Mouse (Mus musculus): Measurements from ENCODE around the gene Dld.

DNA sequence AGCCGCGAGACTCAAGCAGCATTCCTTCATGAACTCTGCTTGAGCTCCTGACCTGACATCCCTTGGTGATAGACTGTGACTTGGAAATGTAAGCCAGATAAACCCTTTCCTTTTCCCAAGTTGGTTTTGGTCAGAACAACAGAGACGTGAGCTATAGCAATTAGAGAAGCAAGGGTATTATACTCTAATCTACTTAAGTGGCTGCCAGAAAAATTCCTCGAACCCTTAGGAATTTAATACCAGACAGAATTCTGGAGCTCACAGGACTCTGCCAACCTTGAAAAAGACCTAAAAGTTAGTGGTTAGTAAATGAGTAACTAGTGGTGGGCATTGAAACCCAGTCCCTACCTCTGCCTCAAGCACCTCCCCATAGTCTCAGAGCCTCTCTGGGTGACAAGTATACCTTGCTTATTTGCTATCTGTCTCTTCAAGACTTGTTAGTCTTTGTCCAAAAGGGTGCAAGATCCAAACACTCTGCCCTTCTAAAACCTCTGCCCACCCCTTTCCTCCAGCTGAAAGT, 67.6 kb downstream of the Dld start:
- no peak for TF ChIP-seq NRF1 (IDR thresholded peaks at IDR 0.05; ENCODE audit: insufficient read depth, low read depth, low read length, poor library complexity, severe bottlenecking)
- no peak for TF ChIP-seq USF2 (IDR thresholded peaks at IDR 0.05; ENCODE audit: borderline replicate concordance in 1 of 2, insufficient read depth in 1 of 2, low read depth in 1 of 2, low read length in 2 of 2)
- TF ChIP-seq HCFC1 (IDR thresholded peaks at IDR 0.05; ENCODE audit: low read depth, low read length): no peak
- no peak for TF ChIP-seq POLR2A (IDR thresholded peaks at IDR 0.05; ENCODE audit: control insufficient read depth in 1 of 2, insufficient read depth in 1 of 2, low read depth in 1 of 2, low read length in 2 of 2, poor library complexity in 1 of 2)
- TF ChIP-seq EP300 (IDR thresholded peaks at IDR 0.05; ENCODE audit: low read depth in 1 of 2, low read length in 2 of 2): no peak
- no peak for TF ChIP-seq CTCF (IDR thresholded peaks at IDR 0.05 in 2 of 3, conservative IDR thresholded peaks at IDR 0.05 in 1 of 3; ENCODE audit: control insufficient read depth in 1 of 3, insufficient read depth in 1 of 3, low read depth in 2 of 3, low read length in 3 of 3, poor library complexity in 1 of 3, severe bottlenecking in 1 of 3)
- no peak for TF ChIP-seq ZMIZ1 (IDR thresholded peaks at IDR 0.05; ENCODE audit: low read depth, low read length)
- no peak for TF ChIP-seq E2F4 (IDR thresholded peaks at IDR 0.05; ENCODE audit: borderline replicate concordance, low read depth, low read length)
- no peak for TF ChIP-seq RCOR1 (IDR thresholded peaks at IDR 0.05; ENCODE audit: low read depth, low read length)
- no peak for TF ChIP-seq CHD2 (IDR thresholded peaks at IDR 0.05; ENCODE audit: low read length)
- TF ChIP-seq GATA1 (IDR thresholded peaks at IDR 0.05; ENCODE audit: low read depth, low read length): no peak
- no peak for TF ChIP-seq ETS1 (IDR thresholded peaks at IDR 0.05; ENCODE audit: low read depth, low read length)
